Mouse (Mus musculus) cerebellum, adult 2 months (tissue): ENCODE data around the gene Scd2.

Source experiments
- CTCF ChIP-seq: fragments of 200-500 bp; IDR thresholded peaks from 2 replicates; pipeline ENCODE4 v1.5.1; 2011; ENCODE audit warnings: low read depth, mild to moderate bottlenecking, control low read depth, low read length, moderate library complexity, borderline replicate concordance; ENCODE audit not compliant: insufficient read depth
- POLR2A ChIP-seq: fragments of 200-500 bp; IDR thresholded peaks from 2 replicates; pipeline ENCODE4 v1.6.1; 2011; ENCODE audit warnings: low read length, control low read depth, borderline replicate concordance; ENCODE audit not compliant: insufficient read depth

GRCm38 (mm10) chr19:44264226-44264625, 29.2 kb upstream of the Scd2 start:
- TF ChIP-seq CTCF (no peak), POLR2A (no peak)
